ENCODE assay signal across 8 mouse cellular contexts in the genomic region with DNA sequence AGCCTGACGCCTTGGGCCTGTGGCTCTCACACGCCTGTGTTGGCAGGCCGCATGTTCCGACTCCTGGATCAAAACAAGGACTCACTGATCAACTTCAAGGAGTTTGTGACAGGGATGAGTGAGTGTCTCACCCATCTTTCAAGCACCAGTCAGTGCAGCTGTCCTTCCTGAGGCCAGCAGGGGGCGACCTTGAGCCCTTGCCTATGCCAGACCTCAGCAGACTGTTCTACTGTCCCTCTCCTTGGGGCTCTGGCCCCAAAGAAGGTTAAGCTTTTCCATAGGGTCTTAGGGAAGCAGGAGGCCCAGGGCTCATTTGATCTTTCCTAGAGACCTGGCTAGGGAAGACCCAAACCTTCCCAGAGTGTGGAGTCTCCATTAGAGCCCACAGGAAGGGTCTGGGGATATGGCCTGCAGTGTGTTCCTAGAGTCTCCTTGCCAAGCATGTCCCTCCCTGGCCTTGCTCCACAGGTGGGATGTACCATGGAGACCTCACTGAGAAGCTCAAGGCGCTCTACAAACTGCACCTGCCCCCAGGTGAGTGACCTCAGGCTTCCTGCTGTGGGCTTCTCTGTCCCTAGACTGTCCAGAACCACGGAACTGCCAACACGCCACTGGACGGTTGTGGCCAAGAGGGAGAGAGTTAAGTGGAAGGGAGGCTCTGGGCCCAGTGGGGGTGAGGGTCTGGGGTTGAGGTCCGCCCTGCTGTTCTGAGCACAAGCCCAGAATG. TPM values are rescaled to one million over a fixed set of nuclear protein-coding genes. Genes with fewer than 3 reads are reported as not detected.
A peak's percentile ranks its signal among the peaks of the same experiment; 100 is the strongest.
DNase-seq lines count a peak whose midpoint lies in the region; ATAC-seq lines count a peak whose summit lies in the region.

No protein-coding gene starts in this region.

- H3K4me2 ChIP-seq in hindbrain, embryonic 13.5 days: no peak overlapping the region
- no peak overlapping the region for H3K4me2 ChIP-seq in midbrain, embryonic 15.5 days

- ATAC-seq in erythroid progenitor cell, adult 5-6 weeks (replicated peaks; ENCODE audit: low FRiP score, poor library complexity, severe bottlenecking): peak; percentile 85
- peak; percentile 49; the same call in 1 of the 2 replicates for ATAC-seq in hindbrain, embryonic 13.5 days (ENCODE audit: low FRiP score)
- ATAC-seq in midbrain, embryonic 15.5 days (replicated peaks): peak; percentile 51; the same call in 1 of the 2 replicates

- H3K36me3 ChIP-seq in hindbrain, embryonic 13.5 days: peaks cover 93% of the 10 kb centered on the region
- H3K36me3 ChIP-seq in midbrain, embryonic 15.5 days (replicated peaks): peaks cover 39% of the 10 kb centered on the region

- no peaks in the 10 kb centered on the region for H3K27me3 ChIP-seq in hindbrain, embryonic 13.5 days
- no peaks in the 10 kb centered on the region for H3K27me3 ChIP-seq in midbrain, embryonic 15.5 days (replicated peaks)

- no peaks in the 10 kb centered on the region for H3K4me1 ChIP-seq in hindbrain, embryonic 13.5 days (replicated peaks)
- H3K4me1 ChIP-seq in midbrain, embryonic 15.5 days: no peaks in the 10 kb centered on the region

- no peaks in the 10 kb centered on the region for H3K9me3 ChIP-seq in hindbrain, embryonic 13.5 days
- no peaks in the 10 kb centered on the region for H3K9me3 ChIP-seq in midbrain, embryonic 15.5 days

- peak; percentile 15 for DNase-seq in ovary, postnatal 10 days (ENCODE audit: low spot score)
- no peak for DNase-seq in ovary, adult 18-20 months (ENCODE audit: low spot score)
- DNase-seq in brain, adult 2 months (ENCODE audit: low read depth, low spot score): peak; percentile 78
- peak; percentile 81 for DNase-seq in liver
- DNase-seq in spleen, postnatal 36 days (ENCODE audit: low spot score in 2 of 2): peak; percentile 44 to 50

- H3K9ac ChIP-seq in hindbrain, embryonic 13.5 days: no peak overlapping the region
- no peak overlapping the region for H3K9ac ChIP-seq in midbrain, embryonic 15.5 days

- H3K4me3 ChIP-seq in hindbrain, embryonic 13.5 days: no peak overlapping the region
- H3K4me3 ChIP-seq in midbrain, embryonic 15.5 days: no peak overlapping the region

- WGBS in hindbrain, embryonic 13.5 days: 67% methylated on average over 10 of the region's 10 CpGs
- WGBS in midbrain, embryonic 15.5 days: 73% methylated on average over 10 of the region's 10 CpGs

- H3K27ac ChIP-seq in hindbrain, embryonic 13.5 days: no peak overlapping the region
- H3K27ac ChIP-seq in midbrain, embryonic 15.5 days: no peak overlapping the region

RNA-seq across cellular contexts. Expression of a gene that starts 12.5 kb away (rescaled TPM):
- 2.5 and 6.1 TPM in 2 replicates for total RNA-seq in erythroid progenitor cell, adult 5-6 weeks (2015; ENCODE audit: low replicate concordance)
- total RNA-seq in erythroid progenitor cell, adult 5-6 weeks (2017; ENCODE audit: low replicate concordance): 0.51 TPM in 1 of 2 replicates, not detected in the other
- 30.2 and 30.6 TPM in 2 replicates for polyA plus RNA-seq in hindbrain, embryonic 13.5 days (2015; fragmentation: Nextera tagmentation; extraction: Ambion mirVana)
- 38.1 and 39.3 TPM in 2 replicates for polyA plus RNA-seq in midbrain, embryonic 15.5 days (2015; fragmentation: Nextera tagmentation; extraction: Ambion mirVana)

RNA-seq across cellular contexts. Expression of a gene that starts 30.5 kb away (rescaled TPM):
- 13.0 and 16.3 TPM in 2 replicates for total RNA-seq in erythroid progenitor cell, adult 5-6 weeks (2015; ENCODE audit: low replicate concordance)
- total RNA-seq in erythroid progenitor cell, adult 5-6 weeks (2017; ENCODE audit: low replicate concordance): 6.2 and 16.6 TPM in 2 replicates
- 37.5 and 40.7 TPM in 2 replicates for polyA plus RNA-seq in hindbrain, embryonic 13.5 days (2015; fragmentation: Nextera tagmentation; extraction: Ambion mirVana)
- polyA plus RNA-seq in midbrain, embryonic 15.5 days (2015; fragmentation: Nextera tagmentation; extraction: Ambion mirVana): 42.8 and 43.2 TPM in 2 replicates

RNA-seq across cellular contexts. Expression of a gene that starts 48.9 kb away (rescaled TPM):
- total RNA-seq in erythroid progenitor cell, adult 5-6 weeks (2015; ENCODE audit: low replicate concordance): 28.5 and 36.4 TPM in 2 replicates
- total RNA-seq in erythroid progenitor cell, adult 5-6 weeks (2017; ENCODE audit: low replicate concordance): 179 and 213 TPM in 2 replicates
- 318 and 320 TPM in 2 replicates for polyA plus RNA-seq in hindbrain, embryonic 13.5 days (2015; fragmentation: Nextera tagmentation; extraction: Ambion mirVana)
- 392 and 438 TPM in 2 replicates for polyA plus RNA-seq in midbrain, embryonic 15.5 days (2015; fragmentation: Nextera tagmentation; extraction: Ambion mirVana)

RNA-seq across cellular contexts. Expression of a gene that starts 48.9 kb away (rescaled TPM):
- total RNA-seq in erythroid progenitor cell, adult 5-6 weeks (2015; ENCODE audit: low replicate concordance): 26.8 and 48.7 TPM in 2 replicates
- total RNA-seq in erythroid progenitor cell, adult 5-6 weeks (2017; ENCODE audit: low replicate concordance): 38.2 and 40.9 TPM in 2 replicates
- 30.4 and 36.6 TPM in 2 replicates for polyA plus RNA-seq in hindbrain, embryonic 13.5 days (2015; fragmentation: Nextera tagmentation; extraction: Ambion mirVana)
- 54.6 and 57.9 TPM in 2 replicates for polyA plus RNA-seq in midbrain, embryonic 15.5 days (2015; fragmentation: Nextera tagmentation; extraction: Ambion mirVana)
